ENCODE assay signal across 10 mouse cellular contexts in the genomic region with DNA sequence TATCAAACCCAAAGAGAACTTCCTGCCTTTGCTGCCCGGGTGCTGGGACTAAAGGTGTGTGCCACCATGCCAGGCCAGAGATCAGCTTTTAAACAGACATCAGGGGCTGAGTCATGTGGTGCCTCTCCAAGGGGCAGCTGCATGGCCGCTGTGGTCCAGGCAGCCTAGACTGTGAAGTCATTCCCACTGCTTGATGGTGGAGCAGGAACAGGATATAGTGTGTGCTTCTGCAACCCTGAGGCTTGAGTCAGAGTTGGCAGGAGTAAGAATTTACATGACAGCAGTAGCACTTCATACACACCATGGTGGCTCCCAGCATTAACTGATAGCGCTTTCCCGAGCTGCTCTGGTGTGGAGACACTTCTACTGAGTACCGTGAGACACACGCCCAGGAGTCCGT.
DNase-seq lines count a peak whose midpoint lies in the region; ATAC-seq and TF ChIP-seq lines count a peak whose summit lies in the region.
"Had no signal": no experiment of that assay in that cellular context is flagged by ENCODE, and none has a peak within 500 bp of the region (broad histone marks: within the 10 kb centered on the region; RNA-seq: fewer than 3 reads in every experiment).

No protein-coding gene starts in this region.

- H3K9ac ChIP-seq in embryonic facial prominence, embryonic 13.5 days = no peak overlapping the region
- no peak overlapping the region for H3K9ac ChIP-seq in liver, embryonic 13.5 days
- H3K9ac ChIP-seq in liver, embryonic 11.5 days (ENCODE audit: low read depth, low read length) = no peak overlapping the region

- H3K4me1 ChIP-seq in embryonic facial prominence, embryonic 13.5 days = peaks cover 35% of the 10 kb centered on the region
- H3K4me1 ChIP-seq in embryonic facial prominence, embryonic 10.5 days = peaks cover 41% of the 10 kb centered on the region
- H3K4me1 ChIP-seq in liver, embryonic 13.5 days (replicated peaks) = peaks cover 36% of the 10 kb centered on the region
- H3K4me1 ChIP-seq in liver, embryonic 11.5 days (replicated peaks; ENCODE audit: control insufficient read depth, insufficient read depth, low read length) = peaks cover 16% of the 10 kb centered on the region
- H3K4me1 ChIP-seq in embryonic fibroblast, embryonic 13.5 days (ENCODE audit: control insufficient read depth, insufficient read depth, low read length) = peaks cover 42% of the 10 kb centered on the region

- no peak for ATAC-seq in embryonic facial prominence, embryonic 13.5 days (ENCODE audit: insufficient number of reproducible peaks, insufficient read depth, low FRiP score, low TSS enrichment, low read depth)
- no peak for ATAC-seq in liver, embryonic 13.5 days (ENCODE audit: low read depth)
- ATAC-seq in liver, embryonic 11.5 days (replicated peaks; ENCODE audit: low FRiP score) = no peak
- ATAC-seq: forebrain, embryonic 16.5 days had no signal

- no peak for TF ChIP-seq POLR2A in embryonic fibroblast, embryonic 13.5 days (IDR thresholded peaks at IDR 0.05; ENCODE audit: low read depth, low read length)
- TF ChIP-seq POLR2A in myocyte (IDR thresholded peaks at IDR 0.05; ENCODE audit: insufficient read length, low read depth) = no peak

- H3K9me3 ChIP-seq in embryonic facial prominence, embryonic 13.5 days = no peaks in the 10 kb centered on the region
- H3K9me3 ChIP-seq in embryonic facial prominence, embryonic 10.5 days = no peaks in the 10 kb centered on the region
- H3K9me3 ChIP-seq in liver, embryonic 13.5 days (replicated peaks) = no peaks in the 10 kb centered on the region
- no peaks in the 10 kb centered on the region for H3K9me3 ChIP-seq in liver, embryonic 11.5 days (ENCODE audit: control insufficient read depth, low read length)

- H3ac ChIP-seq in myocyte (ENCODE audit: control insufficient read depth, insufficient read length) = no peak overlapping the region

- DNase-seq in embryonic facial prominence, embryonic 10.5 days (ENCODE audit: low spot score) = no peak
- no peak for DNase-seq in liver, embryonic 13.5 days
- no peak for DNase-seq in liver, embryonic 11.5 days (ENCODE audit: low spot score)
- no peak for DNase-seq in left cerebral cortex, postnatal 36 days (ENCODE audit: low spot score in 2 of 2)
- DNase-seq in left cerebral cortex, postnatal 10 days (ENCODE audit: extremely low spot score in 1 of 2, low spot score in 2 of 2) = no peak

- intact Hi-C loops in left cerebral cortex, postnatal 36 days (cut with DNase I) = loop anchor here (5.0 kb wide), 1 partner anchor 35 kb away; no protein-coding TSS in a partner anchor
- intact Hi-C loops in left cerebral cortex, postnatal 10 days (cut with DNase I) = no loop called here

- H3K4me2 ChIP-seq in embryonic facial prominence, embryonic 13.5 days = no peak overlapping the region
- no peak overlapping the region for H3K4me2 ChIP-seq in liver, embryonic 13.5 days
- H3K4me2 ChIP-seq in liver, embryonic 11.5 days = no peak overlapping the region
- H3K4me2 ChIP-seq in myocyte (ENCODE audit: low read depth) = peak overlapping the region; percentile 71

- peak overlapping the region; percentile 51; the same call in 1 of the 2 replicates for H3K27ac ChIP-seq in embryonic facial prominence, embryonic 13.5 days
- no peak overlapping the region for H3K27ac ChIP-seq in embryonic facial prominence, embryonic 10.5 days (replicated peaks)
- 0 out of 2 replicates have a peak overlapping the region, but pooled peaks have one; percentile 10 for H3K27ac ChIP-seq in liver, embryonic 13.5 days
- no peak overlapping the region for H3K27ac ChIP-seq in liver, embryonic 11.5 days (ENCODE audit: low read depth, low read length)
- peak overlapping the region; percentile 91 for H3K27ac ChIP-seq in embryonic fibroblast, embryonic 13.5 days (ENCODE audit: insufficient read depth, low read length)

- no peak for TF ChIP-seq CTCF in embryonic fibroblast, embryonic 13.5 days (IDR thresholded peaks at IDR 0.05; ENCODE audit: borderline replicate concordance, insufficient read depth, low read length)

- H3K4me3 ChIP-seq in embryonic facial prominence, embryonic 13.5 days = no peak overlapping the region
- no peak overlapping the region for H3K4me3 ChIP-seq in embryonic facial prominence, embryonic 10.5 days
- H3K4me3 ChIP-seq in liver, embryonic 13.5 days (replicated peaks) = no peak overlapping the region
- H3K4me3 ChIP-seq in liver, embryonic 11.5 days (ENCODE audit: low read depth, low read length) = no peak overlapping the region
- no peak overlapping the region for H3K4me3 ChIP-seq in embryonic fibroblast, embryonic 13.5 days (ENCODE audit: insufficient read depth, low read length)
- H3K4me3 ChIP-seq in myocyte = no peak overlapping the region

- peaks cover 24% of the 10 kb centered on the region for H3K79me2 ChIP-seq in myocyte (ENCODE audit: control insufficient read depth, insufficient read depth)

- WGBS in embryonic facial prominence, embryonic 13.5 days = 92% methylated on average over 7 of the region's 7 CpGs
- WGBS in embryonic facial prominence, embryonic 10.5 days = 90% methylated on average over 7 of the region's 7 CpGs
- 59% methylated on average over 7 of the region's 7 CpGs for WGBS in liver, embryonic 13.5 days (ENCODE audit: insufficient replicate concordance)
- WGBS in liver, embryonic 11.5 days = 70% methylated on average over 7 of the region's 7 CpGs

- no peaks in the 10 kb centered on the region for H3K27me3 ChIP-seq in embryonic facial prominence, embryonic 13.5 days
- no peaks in the 10 kb centered on the region for H3K27me3 ChIP-seq in embryonic facial prominence, embryonic 10.5 days (replicated peaks; ENCODE audit: low read depth, poor library complexity, severe bottlenecking)
- no peaks in the 10 kb centered on the region for H3K27me3 ChIP-seq in liver, embryonic 13.5 days
- no peaks in the 10 kb centered on the region for H3K27me3 ChIP-seq in liver, embryonic 11.5 days (replicated peaks; ENCODE audit: control insufficient read depth, insufficient read depth, low read length)
- no peaks in the 10 kb centered on the region for H3K27me3 ChIP-seq in myocyte (ENCODE audit: control insufficient read depth, insufficient read depth, insufficient read length)
- H3K27me3 ChIP-seq: CH12.LX had no signal

- peaks cover 88% of the 10 kb centered on the region for H3K36me3 ChIP-seq in embryonic facial prominence, embryonic 13.5 days
- H3K36me3 ChIP-seq in embryonic facial prominence, embryonic 10.5 days (replicated peaks) = peaks cover 98% of the 10 kb centered on the region
- peaks cover 6% of the 10 kb centered on the region for H3K36me3 ChIP-seq in liver, embryonic 13.5 days
- H3K36me3 ChIP-seq in liver, embryonic 11.5 days (ENCODE audit: control insufficient read depth, insufficient read depth, low read length) = peaks cover 9% of the 10 kb centered on the region
- no peaks in the 10 kb centered on the region for H3K36me3 ChIP-seq in myocyte (ENCODE audit: control insufficient read depth, insufficient read depth)

TF ChIP-seq in myocyte, 11 proteins besides CTCF, POLR2A, EP300 and RAD21:
- TF ChIP-seq USF1 (IDR thresholded peaks at IDR 0.05; ENCODE audit: low read depth) = peak; percentile 71
- no peak for TF ChIP-seq SRF (IDR thresholded peaks at IDR 0.05; ENCODE audit: control insufficient read depth, insufficient read length, low read depth)
- no peak for TF ChIP-seq E2F4 (IDR thresholded peaks at IDR 0.05; ENCODE audit: insufficient read depth)
- TF ChIP-seq POLR2AphosphoS2 (IDR thresholded peaks at IDR 0.05; ENCODE audit: insufficient read length, low read depth) = no peak
- peak; percentile 48 for TF ChIP-seq TCF3 (IDR thresholded peaks at IDR 0.05; ENCODE audit: insufficient read length, low read depth)
- peak; percentile 46 to 94 (median 92) for TF ChIP-seq MYOD1 (IDR thresholded peaks at IDR 0.05; ENCODE audit: control insufficient read depth in 1 of 3, insufficient read length in 2 of 3, low read depth in 2 of 3)
- no peak for TF ChIP-seq REST (IDR thresholded peaks at IDR 0.05; ENCODE audit: insufficient read depth, insufficient read length)
- TF ChIP-seq MAX (IDR thresholded peaks at IDR 0.05; ENCODE audit: low read depth) = no peak
- TF ChIP-seq CEBPB (IDR thresholded peaks at IDR 0.05; ENCODE audit: insufficient read depth, poor library complexity, severe bottlenecking) = peak; percentile 49; the same call in 1 of the 2 replicates
- TF ChIP-seq MYOG (IDR thresholded peaks at IDR 0.05; ENCODE audit: control insufficient read depth in 1 of 3, insufficient read depth in 1 of 3, insufficient read length in 2 of 3, low read depth in 2 of 3) = peak; percentile 49 to 95 (median 81)
- peak; percentile 69 for TF ChIP-seq TCF12 (IDR thresholded peaks at IDR 0.05; ENCODE audit: insufficient read depth, poor library complexity, severe bottlenecking)

Comparison
In these comparisons a context has a peak if more than half of its experiments do, and no peak if none do; other contexts are left out.
1. H3K27ac ChIP-seq: peak in embryonic facial prominence, embryonic 13.5 days (single experiment), liver, embryonic 13.5 days (single experiment) and embryonic fibroblast, embryonic 13.5 days (single experiment); none in embryonic facial prominence, embryonic 10.5 days (single experiment) and liver, embryonic 11.5 days (single experiment).